Mouse (Mus musculus): Measurements from ENCODE around the gene Fshr.
"Not testable (repeated sequence)": the region's sequence is repeated elsewhere in the genome, so short reads cannot be mapped to it uniquely, and the experiment has no call there.

The Fshr gene

GRCm38 (mm10) chr17:89200575-89200974 is at the start of gene Fshr:
Gene Fshr, minus strand, starts transcription at chr17:89200675.
- no peak for DNase-seq (ENCODE audit: extremely low read depth, low read depth)

- DNase-seq (ENCODE audit: extremely low read depth, low read depth): no peak
Observed at GRCm38 (mm10) chr17:89202181-89202580, 1.7 kb upstream of the Fshr start.

- peak; percentile 84 for DNase-seq (ENCODE audit: extremely low read depth, low read depth)
Observed at GRCm38 (mm10) chr17:89173545-89173944, 26.9 kb downstream of the Fshr start.

GRCm38 (mm10) chr17:89164773-89165172 is 35.7 kb downstream of the Fshr start:
- no peak for DNase-seq (ENCODE audit: extremely low read depth, low read depth)

GRCm38 (mm10) chr17:89162475-89162874 is 38.0 kb downstream of the Fshr start:
- DNase-seq (ENCODE audit: extremely low read depth, low read depth): peak; percentile 54

- not testable (repeated sequence) for DNase-seq (ENCODE audit: extremely low read depth, low read depth)
Observed at GRCm38 (mm10) chr17:89159343-89159742, 41.1 kb downstream of the Fshr start.

GRCm38 (mm10) chr17:89144806-89145205 is 55.7 kb downstream of the Fshr start:
- DNase-seq (ENCODE audit: extremely low read depth, low read depth): no peak

- no peak for DNase-seq (ENCODE audit: extremely low read depth, low read depth)
Observed at GRCm38 (mm10) chr17:89120023-89120422, 80.5 kb downstream of the Fshr start.

- no peak for DNase-seq (ENCODE audit: extremely low read depth, low read depth)
Observed at GRCm38 (mm10) chr17:89119250-89119649, 81.2 kb downstream of the Fshr start.

GRCm38 (mm10) chr17:89113944-89114343 is 86.5 kb downstream of the Fshr start:
- DNase-seq (ENCODE audit: extremely low read depth, low read depth): peak; percentile 24

GRCm38 (mm10) chr17:89100719-89101350 is 99.6 kb downstream of the Fshr start:
- DNase-seq (ENCODE audit: extremely low read depth, low read depth): peak; percentile 38

- DNase-seq (ENCODE audit: extremely low read depth, low read depth): not testable (repeated sequence)
Observed at GRCm38 (mm10) chr17:89099733-89100132, 100.7 kb downstream of the Fshr start.

GRCm38 (mm10) chr17:89089692-89090475 is 110.6 kb downstream of the Fshr start:
- no peak for DNase-seq (ENCODE audit: extremely low read depth, low read depth)

GRCm38 (mm10) chr17:89082897-89083296 is 117.6 kb downstream of the Fshr start:
- DNase-seq (ENCODE audit: extremely low read depth, low read depth): no peak

- no peak for DNase-seq (ENCODE audit: extremely low read depth, low read depth)
Observed at GRCm38 (mm10) chr17:89079706-89080105, 120.8 kb downstream of the Fshr start.

GRCm38 (mm10) chr17:89064327-89065095 is 136.0 kb downstream of the Fshr start:
- DNase-seq (ENCODE audit: extremely low read depth, low read depth): no peak

GRCm38 (mm10) chr17:89062348-89062949 is 138.0 kb downstream of the Fshr start:
- no peak for DNase-seq (ENCODE audit: extremely low read depth, low read depth)

GRCm38 (mm10) chr17:89051031-89051563 is 149.4 kb downstream of the Fshr start:
- DNase-seq (ENCODE audit: extremely low read depth, low read depth): no peak

GRCm38 (mm10) chr17:89049071-89049470 is 151.4 kb downstream of the Fshr start:
- no peak for DNase-seq (ENCODE audit: extremely low read depth, low read depth)

- no peak for DNase-seq (ENCODE audit: extremely low read depth, low read depth)
Observed at GRCm38 (mm10) chr17:89046016-89046415, 154.5 kb downstream of the Fshr start.

- DNase-seq (ENCODE audit: extremely low read depth, low read depth): no peak
Observed at GRCm38 (mm10) chr17:89036723-89037122, 163.8 kb downstream of the Fshr start.
